9 mouse cellular contexts compared by ENCODE assay signal in the genomic region with DNA sequence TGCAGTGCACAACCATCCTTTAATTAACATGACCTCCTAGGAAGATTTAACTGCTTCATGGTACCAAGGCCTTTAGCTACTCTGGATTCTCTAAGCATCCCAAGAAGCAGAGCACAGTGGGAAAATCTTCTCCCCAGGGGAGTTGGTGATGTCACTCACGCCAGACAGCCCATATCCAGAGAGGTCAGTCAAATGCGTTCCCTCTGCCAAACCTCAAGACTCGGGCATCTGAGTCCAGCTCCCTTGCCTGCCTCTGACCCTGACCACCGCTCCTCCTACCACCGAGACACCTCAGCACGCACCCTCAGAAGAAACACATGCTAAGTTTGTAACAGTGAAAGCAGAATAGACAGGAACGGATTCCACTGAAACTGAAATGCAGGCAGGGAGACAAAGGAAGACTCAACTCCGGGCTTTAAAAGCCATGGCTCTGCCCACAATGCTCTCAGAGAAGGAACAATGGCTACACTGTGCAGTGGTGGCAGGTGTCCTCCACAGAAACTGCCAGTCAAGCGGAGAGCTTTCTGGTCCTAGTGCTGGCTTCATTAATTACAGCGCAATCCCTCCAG.
A peak's percentile ranks its signal among the peaks of the same experiment; 100 is the strongest.
DNase-seq lines count a peak whose midpoint lies in the region; ATAC-seq lines count a peak whose summit lies in the region.
"Had no signal": no experiment of that assay in that cellular context is flagged by ENCODE, and none has a peak within 500 bp of the region (broad histone marks: within the 10 kb centered on the region; RNA-seq: fewer than 3 reads in every experiment).

No protein-coding gene starts in this region.

- DNase-seq in kidney, postnatal 36 days: no peak
- peak; percentile 38 for DNase-seq in adipocyte (ENCODE audit: low spot score)
- DNase-seq in testis, postnatal 14 days (ENCODE audit: low spot score): no peak
- DNase-seq in urinary bladder, postnatal 36 days (ENCODE audit: low spot score in 2 of 2): no peak
- DNase-seq in gastrocnemius, adult 8-10 months (ENCODE audit: low spot score in 2 of 2): no peak
- DNase-seq: liver, embryonic 13.5 days had no signal

- H3K27ac ChIP-seq in kidney, embryonic 16.5 days (ENCODE audit: low read length): peak overlapping the region; percentile 25; the same call in 1 of the 2 replicates
- H3K27ac ChIP-seq in forebrain, embryonic 12.5 days: peak overlapping the region; percentile 87
- peak overlapping the region; percentile 84 for H3K27ac ChIP-seq in midbrain, embryonic 12.5 days (replicated peaks)
- H3K27ac ChIP-seq: liver, embryonic 13.5 days had no signal

- 60% methylated on average over 10 of the region's 10 CpGs for WGBS in kidney, embryonic 16.5 days
- WGBS in forebrain, embryonic 12.5 days: 11% methylated on average over 10 of the region's 10 CpGs
- WGBS in midbrain, embryonic 12.5 days: 13% methylated on average over 10 of the region's 10 CpGs

- 0 out of 2 replicates have a peak, but pooled peaks have one; percentile 67 for ATAC-seq in kidney, embryonic 16.5 days (ENCODE audit: low FRiP score, low TSS enrichment)
- peak; percentile 89 for ATAC-seq in forebrain, embryonic 12.5 days (ENCODE audit: low FRiP score)
- peak; percentile 95 for ATAC-seq in midbrain, embryonic 12.5 days (ENCODE audit: low FRiP score, low read depth)

- no peak overlapping the region for H3K4me2 ChIP-seq in kidney, embryonic 16.5 days (replicated peaks; ENCODE audit: low read depth, low read length)
- H3K4me2 ChIP-seq in forebrain, embryonic 12.5 days: peak overlapping the region; percentile 36
- peak overlapping the region; percentile 38 for H3K4me2 ChIP-seq in midbrain, embryonic 12.5 days (replicated peaks)
- H3K4me2 ChIP-seq: liver, embryonic 13.5 days had no signal

- H3K36me3 ChIP-seq in kidney, embryonic 16.5 days (ENCODE audit: insufficient read depth, low read length): 0 out of 2 replicates have a peak, but pooled peaks cover 4% of the 10 kb centered on the region
- no peaks in the 10 kb centered on the region for H3K36me3 ChIP-seq in forebrain, embryonic 12.5 days (replicated peaks)
- no peaks in the 10 kb centered on the region for H3K36me3 ChIP-seq in midbrain, embryonic 12.5 days
- H3K36me3 ChIP-seq: liver, embryonic 13.5 days had no signal

- H3K9me3 ChIP-seq in kidney, embryonic 16.5 days (ENCODE audit: low read length): 0 out of 2 replicates have a peak, but pooled peaks cover 6% of the 10 kb centered on the region
- H3K9me3 ChIP-seq in forebrain, embryonic 12.5 days: 0 out of 2 replicates have a peak, but pooled peaks cover 5% of the 10 kb centered on the region
- no peaks in the 10 kb centered on the region for H3K9me3 ChIP-seq in midbrain, embryonic 12.5 days
- H3K9me3 ChIP-seq: liver, embryonic 13.5 days had no signal

- H3K9ac ChIP-seq in kidney, embryonic 16.5 days (replicated peaks; ENCODE audit: low read length): peak overlapping the region; percentile 25; the same call in 1 of the 2 replicates
- H3K9ac ChIP-seq in forebrain, embryonic 12.5 days: no peak overlapping the region
- H3K9ac ChIP-seq in midbrain, embryonic 12.5 days (replicated peaks): peak overlapping the region; percentile 16; the same call in 1 of the 2 replicates
- H3K9ac ChIP-seq: liver, embryonic 13.5 days had no signal

- no peak overlapping the region for H3K4me3 ChIP-seq in kidney, embryonic 16.5 days (ENCODE audit: low read length)
- H3K4me3 ChIP-seq in forebrain, embryonic 12.5 days (replicated peaks): no peak overlapping the region
- H3K4me3 ChIP-seq in midbrain, embryonic 12.5 days: no peak overlapping the region
- H3K4me3 ChIP-seq: liver, embryonic 13.5 days had no signal

- H3K4me1 ChIP-seq in kidney, embryonic 16.5 days (ENCODE audit: insufficient read depth, low read length): peaks cover 24% of the 10 kb centered on the region
- H3K4me1 ChIP-seq in forebrain, embryonic 12.5 days: peaks cover 26% of the 10 kb centered on the region
- H3K4me1 ChIP-seq in midbrain, embryonic 12.5 days: peaks cover 18% of the 10 kb centered on the region
- H3K4me1 ChIP-seq: liver, embryonic 13.5 days had no signal

- H3K27me3 ChIP-seq in kidney, embryonic 16.5 days (ENCODE audit: insufficient read depth, low read length): no peaks in the 10 kb centered on the region
- no peaks in the 10 kb centered on the region for H3K27me3 ChIP-seq in forebrain, embryonic 12.5 days
- no peaks in the 10 kb centered on the region for H3K27me3 ChIP-seq in midbrain, embryonic 12.5 days
- H3K27me3 ChIP-seq: liver, embryonic 13.5 days had no signal

Comparison
In these comparisons a context has a peak if more than half of its experiments do, and no peak if none do; other contexts are left out.
1. H3K27ac ChIP-seq: peak in every context shown above with its lines; median percentile 87 in forebrain, embryonic 12.5 days; 84 in midbrain, embryonic 12.5 days; 25 in kidney, embryonic 16.5 days.